ENCODE assay signal across 10 mouse cellular contexts in genomic region chr3:53043206-53043780, GRCm38 (mm10). TPM values are rescaled to one million over a fixed set of nuclear protein-coding genes. Genes with fewer than 3 reads are reported as not detected.
DNase-seq lines count a peak whose midpoint lies in the region; ATAC-seq lines count a peak whose summit lies in the region.
"Had no signal": no experiment of that assay in that cellular context is flagged by ENCODE, and none has a peak within 500 bp of the region (broad histone marks: within the 10 kb centered on the region; RNA-seq: fewer than 3 reads in every experiment).

No protein-coding gene starts in this region.

- no peak overlapping the region for H3K9ac ChIP-seq in forebrain, embryonic 15.5 days (replicated peaks)
- H3K9ac ChIP-seq in limb, embryonic 13.5 days: 0 out of 2 replicates have a peak overlapping the region, but pooled peaks have one; percentile 35

- H3K4me1 ChIP-seq in heart, embryonic 10.5 days: peaks cover 37% of the 10 kb centered on the region
- H3K4me1 ChIP-seq in forebrain, embryonic 15.5 days: peaks cover 24% of the 10 kb centered on the region
- peaks cover 55% of the 10 kb centered on the region for H3K4me1 ChIP-seq in limb, embryonic 13.5 days

- H3K4me3 ChIP-seq in heart, embryonic 10.5 days: peak overlapping the region; percentile 38
- peak overlapping the region; percentile 68; the same call in 1 of the 2 replicates for H3K4me3 ChIP-seq in forebrain, embryonic 15.5 days
- H3K4me3 ChIP-seq in limb, embryonic 13.5 days: peak overlapping the region; percentile 77

- ATAC-seq in forebrain, embryonic 15.5 days (replicated peaks): no peak
- ATAC-seq in limb, embryonic 13.5 days (ENCODE audit: low FRiP score, low read depth): no peak

- no peaks in the 10 kb centered on the region for H3K27me3 ChIP-seq in heart, embryonic 10.5 days (ENCODE audit: insufficient read depth, poor library complexity, severe bottlenecking)
- H3K27me3 ChIP-seq in forebrain, embryonic 15.5 days: no peaks in the 10 kb centered on the region
- H3K27me3 ChIP-seq in limb, embryonic 13.5 days: peaks cover 5% of the 10 kb centered on the region; the same call in 1 of the 2 replicates

- DNase-seq in heart, embryonic 10.5 days (ENCODE audit: low spot score): no peak
- DNase-seq in heart, postnatal 25 days (ENCODE audit: low spot score): no peak
- peak; percentile 65 for DNase-seq in cerebellum, adult 9-11 months
- DNase-seq in yolk sac, embryonic 10.5 days (ENCODE audit: low spot score): no peak
- no peak for DNase-seq in layer of hippocampus, postnatal 25 days (ENCODE audit: extremely low spot score in 1 of 2, low spot score in 1 of 2)
- DNase-seq in testis, postnatal 14 days (ENCODE audit: low spot score): no peak
- DNase-seq: kidney, postnatal 25 days; spleen, adult 18-20 months had no signal

- WGBS in heart, embryonic 10.5 days: 85% methylated on average over 13 of the region's 13 CpGs
- 95% methylated on average over 13 of the region's 13 CpGs for WGBS in forebrain, embryonic 15.5 days
- WGBS in limb, embryonic 13.5 days: 87% methylated on average over 13 of the region's 13 CpGs

- peak overlapping the region; percentile 37; the same call in 1 of the 2 replicates for H3K27ac ChIP-seq in heart, embryonic 10.5 days
- H3K27ac ChIP-seq in forebrain, embryonic 15.5 days (replicated peaks): no peak overlapping the region
- no peak overlapping the region for H3K27ac ChIP-seq in limb, embryonic 13.5 days

- H3K9me3 ChIP-seq in heart, embryonic 10.5 days: no peaks in the 10 kb centered on the region
- no peaks in the 10 kb centered on the region for H3K9me3 ChIP-seq in forebrain, embryonic 15.5 days
- no peaks in the 10 kb centered on the region for H3K9me3 ChIP-seq in limb, embryonic 13.5 days

- peaks cover 7% of the 10 kb centered on the region; the same call in 1 of the 2 replicates for H3K36me3 ChIP-seq in heart, embryonic 10.5 days
- H3K36me3 ChIP-seq in forebrain, embryonic 15.5 days: no peaks in the 10 kb centered on the region
- 0 out of 2 replicates have a peak, but pooled peaks cover 3% of the 10 kb centered on the region for H3K36me3 ChIP-seq in limb, embryonic 13.5 days

- H3K4me2 ChIP-seq in forebrain, embryonic 15.5 days (replicated peaks): peak overlapping the region; percentile 29; the same call in 1 of the 2 replicates
- peak overlapping the region; percentile 85 for H3K4me2 ChIP-seq in limb, embryonic 13.5 days (replicated peaks)

- intact Hi-C loops in heart, postnatal 25 days (cut with DNase I): loop anchor here (5.0 kb wide), 3 partner anchors 119 to 204 kb away; no protein-coding TSS in a partner anchor

RNA-seq across cellular contexts. Expression of gene Lhfp, which starts 2.0 kb away (rescaled TPM):
- 50.8 and 65.4 TPM in 2 replicates for polyA plus RNA-seq in heart, embryonic 10.5 days (2016; fragmentation: Nextera tagmentation; extraction: Ambion mirVana)
- total RNA-seq in heart, postnatal 25 days (2021): 10 to 100 TPM; 53.2 to 55.7 TPM
- polyA plus RNA-seq in forebrain, embryonic 15.5 days (2015; fragmentation: Nextera tagmentation; extraction: Ambion mirVana): 40.1 and 41.0 TPM in 2 replicates
- polyA plus RNA-seq in limb, embryonic 13.5 days (2015; fragmentation: Nextera tagmentation; extraction: Ambion mirVana): 94.2 and 98.0 TPM in 2 replicates
- 10 to 100 TPM; 18.6 to 21.1 TPM for total RNA-seq in layer of hippocampus, postnatal 25 days (2021)

RNA-seq across cellular contexts. Expression of gene Cog6, which starts 26.3 kb away (rescaled TPM):
- polyA plus RNA-seq in heart, embryonic 10.5 days (2016; fragmentation: Nextera tagmentation; extraction: Ambion mirVana): 45.0 and 57.7 TPM in 2 replicates
- total RNA-seq in heart, postnatal 25 days (2021): 10 to 100 TPM; 54.5 to 56.3 TPM
- 63.9 and 72.0 TPM in 2 replicates for polyA plus RNA-seq in forebrain, embryonic 15.5 days (2015; fragmentation: Nextera tagmentation; extraction: Ambion mirVana)
- polyA plus RNA-seq in limb, embryonic 13.5 days (2015; fragmentation: Nextera tagmentation; extraction: Ambion mirVana): 47.0 and 52.7 TPM in 2 replicates
- total RNA-seq in layer of hippocampus, postnatal 25 days (2021): 10 to 100 TPM; 32.0 to 35.9 TPM
